Mouse (Mus musculus) cerebellum, adult 11-12 months (tissue): ENCODE data around the gene Ctsc.

Source experiments
- DNase-seq: peaks from one replicate; pipeline ENCODE4 v3.0.0; 2022

Gene Ctsc

DNA sequence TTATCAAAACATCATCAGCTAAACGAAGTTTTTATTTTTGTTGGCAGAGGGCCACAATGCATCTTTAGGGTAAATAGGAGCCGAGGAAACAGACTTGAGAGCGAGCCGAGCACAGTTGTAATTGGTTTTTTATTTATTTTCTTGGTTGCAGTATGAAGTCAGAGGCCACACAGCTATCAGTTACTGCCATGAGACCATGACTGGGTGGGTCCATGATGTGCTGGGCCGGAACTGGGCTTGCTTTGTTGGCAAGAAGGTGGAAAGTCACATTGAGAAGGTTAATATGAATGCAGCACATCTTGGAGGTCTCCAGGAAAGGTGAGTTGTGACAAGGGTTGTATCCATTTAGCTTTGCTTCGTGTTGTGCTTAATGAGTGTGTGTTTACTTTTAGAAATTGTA lies 19.0 kb downstream of the Ctsc start:
- no peak for DNase-seq

DNA sequence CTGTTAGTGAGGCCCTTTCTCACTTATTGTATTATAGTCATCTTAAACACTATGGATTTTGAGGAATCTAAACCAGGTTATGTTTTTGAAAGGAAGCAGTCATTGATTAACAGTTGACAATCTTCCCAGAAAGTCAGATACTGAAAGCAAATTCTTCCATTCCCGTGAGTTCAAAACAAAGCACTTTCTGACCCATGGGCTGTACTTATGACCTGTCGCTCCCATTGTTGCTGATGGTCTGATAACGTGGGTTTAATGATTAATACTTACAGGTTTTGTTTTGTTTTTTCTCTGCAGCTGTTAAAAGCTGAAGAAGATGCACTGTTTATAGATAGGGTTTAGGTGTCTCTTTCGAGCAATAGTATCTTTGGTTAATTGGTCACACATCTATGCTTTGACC lies 27.9 kb downstream of the Ctsc start:
- no peak for DNase-seq

DNA sequence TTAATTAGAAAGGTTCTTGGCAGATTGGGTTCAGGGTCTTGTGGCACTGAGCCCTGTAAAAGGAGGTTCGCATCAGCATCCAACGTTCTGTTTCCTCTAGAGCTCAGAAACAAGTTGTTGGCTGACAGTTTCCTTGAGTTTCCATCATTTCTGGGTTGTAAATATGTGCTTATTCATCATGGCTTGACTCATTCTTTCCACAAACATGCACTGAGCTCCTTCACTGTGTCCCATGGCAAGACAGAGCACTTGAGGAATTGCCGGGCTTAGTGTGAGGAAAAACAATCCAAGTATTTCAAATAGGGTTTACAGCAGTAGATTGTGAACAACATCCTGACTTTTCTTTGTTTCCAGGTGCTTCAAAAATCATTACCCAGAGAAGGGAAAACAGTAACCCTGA lies 28.8 kb downstream of the Ctsc start:
- DNase-seq: no peak

DNA sequence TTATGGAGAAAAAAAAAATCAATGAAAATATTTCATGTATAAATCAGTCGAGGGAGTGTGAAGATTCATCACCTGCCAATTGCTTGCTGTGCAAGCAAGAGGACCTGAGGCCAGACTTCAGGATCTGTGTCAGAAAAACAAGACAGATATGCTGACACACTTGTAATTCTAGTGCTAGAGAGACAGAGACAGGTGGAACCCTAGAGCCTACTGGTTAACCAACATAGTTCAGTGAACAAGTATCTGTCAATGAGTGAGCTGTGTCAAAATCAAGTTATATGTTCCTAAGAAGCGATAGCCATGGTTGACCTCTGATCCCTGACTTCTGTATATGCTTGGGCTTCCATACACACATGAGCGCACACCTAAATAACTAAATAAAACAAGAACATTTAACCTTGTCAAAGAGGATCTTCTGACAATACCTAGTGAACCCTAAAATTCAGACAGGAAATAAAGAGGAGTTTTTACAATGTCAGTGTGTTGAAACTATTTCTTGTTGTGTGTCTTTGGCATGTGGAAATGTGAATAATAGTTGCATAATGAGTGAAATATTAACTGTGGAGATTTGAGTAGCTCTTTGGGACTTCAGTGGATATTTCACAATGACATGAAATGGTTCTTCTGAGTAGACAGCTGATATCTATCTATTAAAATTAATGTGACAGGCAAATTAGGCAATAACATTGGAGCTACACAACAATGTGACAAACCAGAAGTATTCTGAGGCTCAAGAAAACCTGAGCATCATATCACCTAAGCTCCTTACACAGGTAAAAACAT lies 32.7 kb downstream of the Ctsc start:
- no peak for DNase-seq

GRCm38 (mm10) chr7:88316408-88316807 lies 38.5 kb downstream of the Ctsc start:
- DNase-seq: no peak

GRCm38 (mm10) chr7:88318474-88318873 lies 40.6 kb downstream of the Ctsc start:
- DNase-seq: no peak

DNA sequence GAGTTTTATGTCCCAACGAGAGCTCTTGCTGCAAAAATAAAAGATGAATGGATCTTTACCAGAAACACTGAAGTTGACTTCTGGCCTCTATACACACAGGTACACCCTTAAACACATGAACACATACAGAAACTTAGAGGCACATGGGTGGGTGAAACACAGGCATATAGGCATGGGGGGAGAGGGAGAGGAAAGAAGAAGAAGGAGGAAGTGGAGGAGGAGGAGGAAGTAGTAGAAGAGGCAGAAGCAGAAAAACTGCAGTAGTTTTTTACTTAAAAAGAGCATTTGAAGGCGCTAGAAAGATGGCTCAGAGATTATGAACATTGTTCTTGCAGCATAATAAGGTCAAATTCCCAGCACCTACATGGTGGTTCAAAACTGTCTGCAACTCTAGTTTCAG lies 41.0 kb downstream of the Ctsc start:
- DNase-seq: no peak

- DNase-seq: no peak
Observed at GRCm38 (mm10) chr7:88319414-88320140, 41.7 kb downstream of the Ctsc start.

DNA sequence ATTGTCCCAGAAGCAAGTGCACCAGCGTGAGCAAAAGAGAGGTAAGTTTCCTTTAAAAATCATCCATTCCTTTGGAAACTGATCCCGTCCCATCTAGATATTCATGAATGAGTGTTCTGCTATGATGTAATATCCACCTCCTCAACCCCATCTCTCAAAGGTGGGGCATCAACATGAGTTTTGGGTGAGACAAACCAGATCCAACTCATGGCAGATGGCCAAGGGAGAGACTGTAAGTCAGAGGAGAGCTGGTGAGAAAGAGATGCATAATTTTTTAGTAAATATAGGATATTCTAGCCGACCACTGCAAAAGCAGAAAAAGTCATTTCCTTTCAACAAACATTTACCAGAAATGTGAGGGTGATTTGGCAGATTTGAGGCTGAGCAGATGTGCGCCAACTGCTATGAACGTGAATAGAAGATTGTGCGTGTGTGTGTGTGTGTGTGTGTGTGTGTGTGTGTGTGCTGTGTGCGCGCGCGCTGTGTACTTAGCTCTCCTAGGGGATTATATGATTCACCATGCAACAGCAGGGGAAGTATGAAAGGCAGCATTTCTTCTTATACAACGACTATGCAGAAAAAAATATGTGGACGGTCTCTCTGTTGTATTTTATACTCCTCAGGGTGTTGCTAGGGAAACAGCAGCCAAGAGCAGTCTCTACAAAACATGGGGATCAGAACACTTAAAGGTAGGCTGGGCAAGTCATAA lies 42.9 kb downstream of the Ctsc start:
- DNase-seq: no peak

- DNase-seq: no peak
Observed at GRCm38 (mm10) chr7:88322431-88322830, 44.5 kb downstream of the Ctsc start.

GRCm38 (mm10) chr7:88327495-88327894 lies 49.6 kb downstream of the Ctsc start:
- DNase-seq: no peak

GRCm38 (mm10) chr7:88343828-88344227 lies 65.9 kb downstream of the Ctsc start:
- DNase-seq: no peak

DNA sequence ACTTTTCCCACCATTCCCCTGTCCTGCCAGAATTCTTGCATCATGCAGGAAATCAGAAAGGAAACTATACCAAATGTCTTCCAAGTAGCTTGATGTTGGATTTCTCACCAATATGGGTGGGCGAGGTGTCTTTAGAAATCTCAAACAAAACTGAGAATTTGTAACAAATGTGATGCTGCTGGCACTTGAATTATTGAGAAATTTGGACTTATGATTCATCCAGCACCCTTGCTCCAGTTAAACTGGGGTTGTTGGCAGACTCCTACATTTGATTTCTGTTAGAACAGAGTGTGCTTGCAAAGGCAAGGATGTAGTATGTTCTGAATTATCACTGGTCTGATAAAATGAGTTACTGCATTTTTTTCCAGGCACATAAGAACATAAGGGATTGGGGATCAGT lies 68.2 kb downstream of the Ctsc start:
- DNase-seq: no peak

DNA sequence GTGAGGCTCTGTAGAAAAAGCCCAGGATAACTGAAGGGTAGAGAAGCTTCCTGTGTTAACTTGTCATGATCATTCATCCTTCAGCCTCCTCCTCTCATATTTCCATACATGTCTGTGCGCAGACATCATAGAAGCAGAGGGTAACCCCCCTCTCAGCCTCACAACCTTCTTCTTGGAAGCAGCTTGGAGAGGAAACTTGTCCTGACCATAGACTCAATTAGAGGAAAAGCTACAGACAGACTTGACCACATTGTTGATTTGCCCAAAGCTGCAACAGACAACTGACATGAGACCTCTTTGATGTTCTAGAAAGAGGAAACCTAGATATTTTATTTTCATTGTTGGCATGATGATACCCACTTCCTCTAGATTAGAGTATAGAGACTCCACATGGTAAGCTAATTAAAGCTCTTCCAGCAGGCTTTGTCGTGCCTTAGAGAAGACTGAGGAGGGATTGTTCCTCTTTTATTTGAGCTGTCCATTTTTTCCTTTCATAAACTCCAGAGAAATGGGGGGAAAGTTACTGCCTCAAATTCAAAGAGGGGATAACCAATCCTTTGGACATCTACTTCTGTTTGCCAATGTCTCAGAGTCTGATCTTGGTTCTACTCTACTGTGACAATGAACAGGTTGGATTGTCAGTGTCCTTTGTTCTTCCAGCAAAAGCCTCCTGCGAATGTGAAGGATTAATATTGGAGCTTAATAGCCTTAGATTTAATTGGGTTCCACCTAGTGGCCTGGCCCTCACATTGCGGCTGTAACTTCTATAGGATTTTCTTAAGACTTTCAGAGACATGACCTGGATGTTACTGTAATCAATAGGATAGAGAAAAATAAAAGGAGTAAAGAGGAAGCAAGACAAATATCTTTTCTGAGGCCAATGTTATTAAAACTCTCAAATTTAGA lies 79.2 kb downstream of the Ctsc start:
- DNase-seq: no peak

- DNase-seq: no peak
Observed at GRCm38 (mm10) chr7:88358042-88358878, 80.4 kb downstream of the Ctsc start.
